Mouse (Mus musculus): ENCODE data around the gene Idnk.

DNA sequence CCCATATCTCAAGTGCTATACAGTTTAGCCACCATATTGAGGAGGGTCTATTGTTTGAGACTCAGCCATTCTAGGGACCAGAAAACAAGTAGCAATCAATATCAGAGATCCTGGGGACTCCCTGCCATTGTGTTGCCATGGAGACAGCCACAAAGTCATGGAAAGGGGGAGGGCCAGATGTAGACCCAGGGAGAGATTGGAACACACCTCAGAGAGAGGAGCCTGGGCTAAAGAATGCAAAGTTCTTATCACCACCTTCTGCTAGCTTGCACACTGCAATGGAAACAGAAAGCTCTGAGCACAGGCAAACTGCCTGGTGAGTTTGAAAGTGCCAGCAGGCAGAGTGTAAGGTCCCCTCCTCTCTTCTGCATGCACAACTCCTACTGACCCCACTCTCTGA is 10.7 kb downstream of the Idnk start:
- no peak for TF ChIP-seq CTCF (IDR thresholded peaks at IDR 0.05; ENCODE audit: low read depth, low read length)
- TF ChIP-seq GATA1 (IDR thresholded peaks at IDR 0.05; ENCODE audit: borderline replicate concordance, low read length), result no peak
- no peak for TF ChIP-seq TAL1 (conservative IDR thresholded peaks at IDR 0.05; ENCODE audit: low read depth, low read length)
- no peak for TF ChIP-seq GATA2 (IDR thresholded peaks at IDR 0.05; ENCODE audit: borderline replicate concordance, low read depth, low read length)
- TF ChIP-seq POLR2AphosphoS5 (IDR thresholded peaks at IDR 0.05; ENCODE audit: insufficient replicate concordance, low read depth, low read length), result no peak

Measured in G1E (cell line).